Mouse (Mus musculus): ENCODE results near the gene Tspan17. TPM values are rescaled to one million over a fixed set of nuclear protein-coding genes. Genes with fewer than 3 reads are reported as not detected.

The Tspan17 gene
- polyA plus RNA-seq (2012; rRNA removed) = 26.9 and 44.3 TPM in 2 replicates

- DNase-seq (ENCODE audit: low read depth) = peak; percentile 63
These were observed at the start of gene Tspan17 for GRCm38 (mm10) chr13:54788740-54789560. Gene Tspan17 (plus strand): TSS chr13:54789377.

- DNase-seq (ENCODE audit: low read depth) = no peak
These were observed 43.1 kb upstream of the Tspan17 start for GRCm38 (mm10) chr13:54746110-54746509.

GRCm38 (mm10) chr13:54746896-54747295 is 42.3 kb upstream of the Tspan17 start:
- DNase-seq (ENCODE audit: low read depth) = no peak

DNA sequence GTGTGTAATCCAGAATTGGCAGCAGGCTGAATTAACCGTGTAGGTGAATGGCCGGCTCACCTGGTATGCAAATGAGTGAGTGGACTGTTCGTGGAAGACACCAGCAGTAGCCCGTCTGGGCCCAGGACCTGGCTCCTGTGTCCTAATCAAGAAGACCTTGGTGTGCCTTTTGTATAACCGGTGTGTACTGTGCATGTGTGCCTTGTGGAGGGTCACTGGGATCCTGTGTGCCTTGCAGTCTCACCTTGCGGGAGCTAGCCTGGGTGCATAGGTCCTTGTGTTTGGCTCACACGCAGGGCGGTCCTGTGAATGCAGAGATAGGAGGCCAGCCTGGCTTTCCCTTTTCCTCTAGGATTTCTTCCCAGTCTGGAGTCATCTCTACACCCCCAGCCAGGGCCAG is 41.0 kb upstream of the Tspan17 start:
- DNase-seq (ENCODE audit: low read depth) = no peak

DNA sequence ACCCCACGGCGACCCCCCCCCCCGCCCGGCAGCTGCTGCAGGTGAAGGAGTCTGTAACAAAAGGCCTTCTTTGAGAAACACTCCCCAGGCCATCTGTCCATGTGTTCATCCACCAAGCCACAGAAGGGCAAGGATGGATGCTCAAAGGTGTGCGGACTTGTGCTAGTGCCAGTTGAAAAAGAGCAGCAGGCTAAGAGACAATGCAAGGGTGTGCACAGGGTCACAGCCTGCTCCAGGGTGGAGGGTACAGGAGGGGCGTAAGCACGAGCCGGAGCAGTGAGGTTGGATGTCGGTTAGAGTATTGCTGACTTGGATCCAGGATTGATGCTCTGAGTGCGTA is 40.5 kb upstream of the Tspan17 start:
- DNase-seq (ENCODE audit: low read depth) = no peak

DNA sequence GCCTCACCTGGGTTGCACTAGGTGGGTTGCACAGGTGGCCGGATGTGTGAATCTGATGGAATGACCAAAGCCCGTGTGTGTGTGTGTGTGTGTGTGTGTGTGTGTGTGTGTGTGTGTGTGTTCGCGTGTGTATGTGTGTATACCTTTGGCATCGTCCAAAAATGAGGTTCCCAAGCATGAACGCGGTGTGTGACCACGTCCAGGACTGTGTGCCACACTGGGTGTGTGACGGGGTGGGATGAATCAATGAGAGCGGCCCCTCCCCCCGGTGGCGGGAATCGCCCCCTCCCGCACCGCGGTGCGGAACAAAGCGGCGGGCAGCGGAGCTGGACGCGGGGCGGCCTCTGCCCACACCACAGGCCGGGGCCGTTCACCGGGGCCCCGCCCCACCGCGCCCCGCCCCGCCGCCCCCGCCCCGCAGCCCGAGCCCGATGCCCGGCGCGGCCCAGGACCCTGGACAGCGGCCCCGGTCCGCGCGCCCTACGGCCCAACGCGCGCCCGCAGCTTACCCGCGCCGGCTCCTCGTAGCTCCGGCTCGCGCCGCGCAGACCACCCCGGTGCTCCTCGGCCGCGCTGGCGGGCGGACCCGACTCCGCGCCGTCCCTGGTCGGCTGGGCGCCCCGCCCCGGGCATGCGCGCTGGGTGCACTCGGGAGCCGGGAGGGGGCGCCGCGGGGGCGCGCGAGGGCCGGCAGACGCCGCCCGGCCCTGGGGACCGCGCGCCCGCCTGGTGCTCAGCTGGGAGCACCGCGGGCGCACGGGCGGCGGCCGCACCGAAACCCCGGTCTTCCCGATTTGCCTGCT is 39.9 kb upstream of the Tspan17 start:
- no peak for DNase-seq (ENCODE audit: low read depth)

GRCm38 (mm10) chr13:54749864-54750411 is 39.2 kb upstream of the Tspan17 start, which contains the start of gene Gprin1:
Gene Gprin1 (minus strand): TSS chr13:54749874.
- no peak for DNase-seq (ENCODE audit: low read depth)

GRCm38 (mm10) chr13:54750699-54751098 is 38.5 kb upstream of the Tspan17 start:
- DNase-seq (ENCODE audit: low read depth) = no peak

GRCm38 (mm10) chr13:54752656-54753055 is 36.5 kb upstream of the Tspan17 start:
- DNase-seq (ENCODE audit: low read depth) = no peak

DNA sequence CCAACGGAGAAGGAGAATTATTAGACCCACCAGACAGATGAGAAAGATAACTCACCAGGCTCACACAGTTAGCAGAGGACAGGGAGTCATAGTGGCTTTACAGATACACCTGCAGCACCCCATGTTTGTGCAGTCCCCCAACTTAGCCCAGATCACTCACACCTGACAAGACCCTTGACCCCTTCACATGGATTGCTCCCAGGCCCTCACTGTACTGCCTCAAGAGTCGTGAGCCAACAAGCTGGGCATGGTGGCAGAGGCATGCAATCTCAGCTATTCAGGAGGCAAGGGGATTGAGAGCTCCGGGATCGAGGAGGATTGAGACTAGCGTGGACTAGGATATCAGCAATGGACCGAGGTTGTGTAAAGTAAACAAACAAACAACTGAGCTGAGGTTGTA is 35.4 kb upstream of the Tspan17 start:
- DNase-seq (ENCODE audit: low read depth) = no peak

DNA sequence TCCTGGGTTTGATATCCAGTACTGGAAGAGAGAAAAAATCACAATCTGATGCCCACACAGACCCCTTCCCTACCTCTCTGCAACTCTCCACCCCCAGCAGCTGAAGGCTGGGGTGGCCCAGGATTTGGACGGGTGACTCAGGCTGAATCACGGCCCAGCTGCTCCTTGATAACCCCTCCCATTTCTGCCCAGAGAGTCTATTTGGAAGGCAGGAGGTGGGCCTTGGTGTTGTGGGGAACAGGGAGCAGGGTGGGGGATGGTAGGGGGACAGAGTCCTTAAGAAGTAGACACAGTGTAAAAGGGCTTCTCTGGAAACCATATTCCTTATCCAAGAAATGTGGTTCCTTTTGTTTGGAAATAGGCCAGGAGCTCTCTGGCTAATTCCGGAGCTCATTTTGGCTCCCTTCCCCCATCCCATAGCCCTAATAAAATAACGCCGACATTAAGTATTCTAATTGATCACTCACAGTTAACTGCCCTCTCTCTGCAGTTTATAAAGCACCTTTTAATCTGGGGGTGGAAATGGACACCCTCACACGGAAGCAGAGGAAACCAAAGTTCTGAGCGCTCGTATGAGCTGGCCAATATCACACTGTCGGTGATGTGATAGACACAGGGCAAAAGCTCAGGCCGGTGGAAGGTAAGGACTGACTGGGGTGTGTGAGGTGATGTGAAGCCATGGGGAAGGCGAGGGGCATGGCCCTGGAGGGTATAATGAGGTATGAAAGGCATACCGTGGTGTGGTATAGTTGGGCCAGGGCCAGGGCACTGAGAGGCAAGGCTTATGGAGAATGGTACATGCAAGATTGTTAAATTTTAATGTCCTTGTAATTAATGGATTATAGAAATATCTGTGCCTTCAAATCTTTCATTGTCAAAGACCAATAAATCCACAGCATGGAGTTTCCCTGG is 34.8 kb upstream of the Tspan17 start:
- no peak for DNase-seq (ENCODE audit: low read depth)

DNA sequence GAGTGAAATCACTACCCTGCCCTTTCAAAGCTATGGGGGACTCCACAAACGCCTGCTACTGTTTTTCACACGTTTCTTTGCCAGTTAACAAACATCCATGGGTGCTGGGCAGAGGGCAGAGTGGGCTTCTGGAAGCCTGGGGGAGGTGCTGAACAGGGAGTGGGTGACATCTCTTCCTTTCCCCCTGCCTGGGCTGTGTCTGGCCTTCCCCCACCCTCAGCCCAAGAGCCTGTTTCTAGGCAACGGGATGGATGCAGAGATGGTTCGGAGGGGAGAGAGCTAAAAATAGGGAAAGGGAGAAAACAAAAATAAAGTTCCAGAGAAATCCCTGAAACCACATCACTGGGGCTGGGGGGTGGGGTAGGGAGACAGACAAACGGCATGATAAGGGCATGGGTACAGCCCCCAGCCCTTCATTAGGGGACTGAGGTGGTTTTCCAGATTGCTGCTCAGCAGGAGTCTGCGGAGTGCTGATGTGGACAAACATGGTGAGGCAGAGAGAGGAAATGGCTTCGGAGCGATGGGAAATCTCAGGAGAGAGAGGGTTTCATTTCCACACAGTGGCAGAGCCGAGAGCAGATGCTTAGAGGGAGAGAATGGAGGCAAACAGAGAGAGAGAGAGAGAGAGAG is 33.9 kb upstream of the Tspan17 start:
- no peak for DNase-seq (ENCODE audit: low read depth)

GRCm38 (mm10) chr13:54756156-54756712 is 32.9 kb upstream of the Tspan17 start:
- DNase-seq (ENCODE audit: low read depth) = no peak

DNA sequence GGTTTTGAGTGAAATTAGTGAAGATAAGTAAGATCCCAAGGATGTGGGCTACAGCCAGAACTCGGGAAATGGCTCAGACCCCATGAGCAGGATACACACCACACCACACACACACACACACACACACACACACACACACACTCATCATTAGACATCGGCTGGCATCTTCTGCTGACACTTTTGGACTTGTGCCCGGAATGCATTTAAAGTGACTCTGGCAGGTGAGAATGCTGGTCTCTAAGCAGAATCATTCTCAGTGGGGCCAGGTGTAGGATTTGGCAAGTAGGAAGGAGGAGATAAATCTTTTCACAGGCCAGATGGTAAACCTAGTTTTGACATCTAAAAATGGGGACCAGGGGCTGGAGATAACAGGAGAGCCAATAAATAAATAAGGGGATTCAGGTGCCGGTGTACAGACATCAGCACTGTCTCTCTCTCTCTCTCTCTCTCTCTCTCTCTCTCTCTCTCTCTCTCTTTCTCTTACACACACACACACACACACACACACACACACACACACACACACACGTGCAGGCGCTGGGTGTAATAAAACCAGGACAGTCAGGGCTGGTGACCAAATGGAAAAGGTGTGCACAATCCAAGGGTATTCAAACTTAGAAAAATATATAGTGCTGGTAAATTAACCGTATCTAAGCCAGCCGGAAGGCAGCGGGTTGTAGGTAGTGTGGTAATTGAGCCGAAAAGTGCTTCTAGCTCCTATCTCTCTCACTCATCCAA is 31.9 kb upstream of the Tspan17 start:
- no peak for DNase-seq (ENCODE audit: low read depth)

DNA sequence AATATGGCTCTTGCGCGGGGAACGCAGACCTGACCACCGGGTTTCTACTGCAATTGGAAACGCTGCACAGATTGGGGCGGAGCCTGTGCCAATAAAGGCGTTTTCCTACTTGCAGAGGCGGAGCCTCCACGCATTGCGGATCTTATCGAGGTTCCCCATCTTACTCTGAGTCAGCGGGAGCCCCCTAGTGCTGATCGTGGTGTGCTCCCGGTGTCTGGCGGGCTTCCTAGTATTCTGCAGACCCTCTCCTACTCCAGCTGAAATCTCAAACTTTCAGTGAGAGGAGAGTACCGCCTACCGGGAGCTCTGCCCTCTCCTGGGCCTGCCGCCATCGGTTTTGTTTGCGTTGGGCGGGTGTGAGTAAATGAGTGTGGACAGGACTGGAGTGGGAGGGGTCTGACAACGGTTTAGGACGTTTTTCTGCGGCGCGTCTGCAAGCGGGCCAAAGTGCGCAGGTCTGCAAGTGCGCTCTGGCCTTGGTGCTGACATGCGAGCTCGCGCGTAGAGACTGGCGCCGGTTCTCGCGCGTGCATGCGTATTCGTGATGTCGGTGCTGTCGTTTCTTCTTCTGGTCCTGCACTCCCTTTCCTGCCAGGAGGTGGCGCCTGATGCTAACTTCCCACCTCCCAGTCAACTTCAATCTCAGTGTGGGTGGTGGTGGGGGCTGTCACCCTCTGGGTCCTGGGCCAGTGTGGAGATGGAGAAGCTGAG is 31.0 kb upstream of the Tspan17 start:
- DNase-seq (ENCODE audit: low read depth) = no peak

DNA sequence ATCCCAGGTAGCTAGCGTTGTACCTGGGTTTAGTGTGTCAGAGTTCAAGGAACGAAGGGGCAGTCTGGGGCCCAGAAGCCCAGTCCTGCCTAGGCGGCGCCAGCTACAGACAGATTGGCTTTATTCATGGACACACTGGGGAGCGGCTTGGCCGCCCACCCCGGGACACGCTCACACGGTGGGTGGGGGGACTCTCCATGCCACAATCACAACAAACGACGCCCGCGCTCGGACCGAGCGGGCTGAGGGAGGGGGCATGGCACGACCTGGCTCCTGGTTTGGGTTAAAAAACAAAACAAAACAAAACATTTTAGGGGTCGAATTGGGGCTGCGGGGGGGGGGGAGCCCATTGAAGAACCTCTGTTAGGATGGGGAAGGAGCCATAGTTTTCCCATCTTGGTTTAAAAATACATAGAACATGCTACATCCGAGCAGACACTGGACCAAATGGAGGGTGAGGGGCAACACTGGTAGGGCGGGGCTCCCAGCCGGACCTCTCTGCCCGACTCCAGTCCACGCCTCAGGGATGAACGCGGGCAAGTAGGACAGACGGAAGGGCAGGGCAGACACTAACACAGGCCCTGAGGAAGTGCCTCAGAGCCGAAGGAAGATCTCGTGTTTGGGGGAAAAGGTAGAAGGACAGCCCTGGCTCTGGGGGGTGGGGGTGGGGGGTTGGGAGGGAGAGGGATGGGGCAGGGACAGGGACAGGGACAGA is 30.3 kb upstream of the Tspan17 start:
- no peak for DNase-seq (ENCODE audit: low read depth)

DNA sequence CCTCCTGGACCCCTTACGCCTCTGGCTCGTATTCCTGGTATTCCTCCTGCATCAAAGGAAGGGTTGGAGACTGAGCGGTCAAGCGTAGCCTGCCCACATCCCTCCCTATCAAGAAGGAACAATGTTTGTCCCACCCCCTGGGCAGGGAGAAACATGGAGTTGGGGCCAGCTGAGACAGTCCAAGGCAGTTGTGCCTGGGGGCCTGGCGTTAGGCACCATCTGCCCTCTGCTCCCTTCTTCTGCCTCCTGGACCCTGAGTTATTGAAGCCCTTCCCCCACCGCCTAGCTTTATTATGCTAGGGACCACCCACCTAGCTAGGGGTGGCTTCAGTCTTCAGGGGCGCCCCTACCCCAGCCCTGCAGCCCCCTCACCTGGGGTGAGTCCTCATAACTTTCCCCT is 29.7 kb upstream of the Tspan17 start:
- no peak for DNase-seq (ENCODE audit: low read depth)

GRCm38 (mm10) chr13:54760164-54760795 is 28.9 kb upstream of the Tspan17 start:
- no peak for DNase-seq (ENCODE audit: low read depth)
